Mouse (Mus musculus) T-cell, adult 2 months (primary cell): ENCODE data around the gene Zeb2.

Experiments
- DNase-seq: peaks from one replicate; pipeline ENCODE4 v3.0.0; 2022; ENCODE audit warnings: low spot score

Gene Zeb2

DNA sequence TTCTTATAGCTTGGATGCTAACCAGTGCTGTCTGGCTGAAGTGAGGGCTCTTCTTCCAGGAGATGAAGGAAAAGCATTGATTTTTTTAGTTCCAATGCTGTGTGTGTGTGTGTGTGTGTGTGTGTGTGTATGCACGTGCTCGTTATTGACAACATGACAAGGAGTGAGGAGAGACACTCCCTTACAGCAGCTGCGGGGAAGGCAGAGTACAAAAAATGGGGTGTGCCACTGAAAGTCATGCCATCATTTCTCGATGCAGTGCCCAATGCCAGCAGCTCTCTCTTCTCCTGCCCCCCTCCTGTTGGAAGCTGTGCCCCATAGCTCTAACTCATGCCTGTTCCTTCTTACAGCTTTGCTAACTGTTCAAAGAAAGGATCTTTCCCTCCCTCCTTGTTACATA, 56.4 kb downstream of the Zeb2 start:
- no peak for DNase-seq

DNA sequence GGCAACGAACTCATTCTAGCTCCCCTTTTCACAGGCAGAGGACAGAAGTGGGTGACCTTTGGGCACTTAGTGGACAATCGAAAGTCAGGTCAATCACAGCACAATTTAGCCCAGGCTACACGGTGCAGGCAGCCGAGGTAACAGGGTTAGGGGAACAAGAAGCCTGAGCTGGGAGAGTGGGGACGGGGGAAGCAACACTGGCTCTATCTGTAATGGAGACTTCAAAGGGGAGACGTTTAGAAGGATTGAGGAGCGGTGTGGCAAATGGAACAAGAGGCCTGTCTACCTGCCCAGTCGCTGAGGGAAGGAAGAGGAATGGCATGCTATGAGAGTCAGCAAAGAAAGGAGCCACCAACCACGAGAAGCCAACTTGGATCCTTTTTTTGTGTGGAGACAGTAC, 57.0 kb downstream of the Zeb2 start:
- no peak for DNase-seq

DNA sequence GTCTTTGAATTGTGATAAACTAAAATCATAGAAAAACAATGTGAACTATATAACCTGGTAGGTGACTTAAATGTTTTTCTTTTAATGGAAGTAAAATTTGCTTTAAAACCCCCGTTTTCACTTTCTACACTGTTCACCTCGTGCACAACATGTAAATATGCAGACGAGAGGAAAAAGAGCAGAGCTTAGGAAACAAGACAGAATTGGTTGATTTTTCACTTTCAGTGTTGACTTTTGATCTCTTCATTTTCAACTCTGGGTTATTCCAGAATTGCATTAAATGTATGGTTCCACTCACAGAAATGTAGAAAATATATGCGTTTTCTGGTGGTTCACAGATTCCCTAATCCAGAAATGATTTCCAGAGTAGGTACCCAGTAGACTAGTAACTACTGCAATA, 57.6 kb downstream of the Zeb2 start:
- DNase-seq: no peak

DNA sequence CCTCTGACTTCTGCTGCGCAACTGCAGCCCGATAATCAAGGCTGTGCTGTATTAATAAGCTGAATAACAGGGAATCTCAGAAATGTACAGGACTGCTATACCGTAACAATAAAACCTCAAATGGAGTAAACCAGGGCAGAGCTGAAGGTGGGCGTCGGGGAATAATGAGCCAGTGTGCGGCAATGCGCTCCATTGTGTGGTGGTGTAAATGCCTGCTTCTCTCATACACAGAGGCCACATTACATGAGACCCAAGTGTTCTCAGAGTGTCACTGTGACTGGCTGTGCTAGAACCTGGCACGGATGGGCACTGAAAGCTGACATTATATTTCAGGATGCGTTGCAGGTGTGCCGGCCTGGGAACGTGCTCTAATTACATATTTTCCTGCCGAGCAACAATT, 58.2 kb downstream of the Zeb2 start:
- DNase-seq: no peak

DNA sequence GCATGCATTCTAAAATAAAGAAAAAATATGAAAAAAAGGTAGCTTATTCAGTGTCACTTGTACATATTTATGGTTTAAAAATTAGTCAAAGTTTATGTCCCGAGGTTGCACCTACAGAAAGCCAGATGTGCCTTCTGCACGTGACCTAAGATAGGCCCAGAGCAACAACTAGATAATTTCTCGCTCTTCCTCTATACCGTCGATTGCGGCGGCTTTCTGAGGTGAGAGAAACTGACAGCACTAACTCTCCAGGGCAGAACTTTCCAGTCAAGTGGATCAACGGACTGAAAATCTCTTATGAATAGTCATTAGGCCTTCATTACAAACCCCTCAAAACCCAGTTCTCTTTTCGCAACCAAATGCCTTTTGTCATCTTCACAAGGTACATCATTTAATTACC, 59.0 kb downstream of the Zeb2 start:
- DNase-seq: no peak

DNA sequence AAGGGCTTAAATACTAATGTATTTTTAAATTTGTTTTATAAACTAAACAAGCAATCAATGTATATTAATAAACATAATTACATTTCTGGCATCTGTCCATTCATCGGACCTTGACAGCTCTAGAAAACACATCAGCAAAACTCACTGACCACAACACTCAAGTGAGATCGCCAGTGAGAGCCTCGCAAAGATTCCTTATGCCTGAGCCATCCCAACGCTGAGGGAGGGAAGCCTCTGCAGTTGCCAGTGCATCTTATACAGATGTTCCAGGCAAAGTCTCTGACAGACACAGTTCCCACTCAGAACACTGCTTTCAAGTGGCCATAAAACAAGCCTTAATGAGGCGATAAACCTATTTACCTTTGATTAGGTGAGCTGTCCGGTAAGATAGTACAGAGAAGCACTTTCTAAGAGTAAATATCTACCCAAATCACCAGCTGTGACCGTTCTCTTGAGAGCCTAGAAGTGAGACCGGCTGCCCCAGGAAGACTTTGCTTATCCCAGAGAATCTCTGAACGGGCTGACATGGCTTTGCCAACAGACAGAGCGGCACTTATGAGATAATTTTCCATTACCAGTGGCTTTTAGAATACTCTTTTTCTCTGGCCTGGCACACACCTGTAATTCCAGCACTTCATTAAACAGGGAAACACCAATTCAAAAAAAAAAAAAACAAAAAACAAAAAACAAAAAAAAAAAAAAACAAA, 60.2 kb downstream of the Zeb2 start:
- DNase-seq: no peak

DNA sequence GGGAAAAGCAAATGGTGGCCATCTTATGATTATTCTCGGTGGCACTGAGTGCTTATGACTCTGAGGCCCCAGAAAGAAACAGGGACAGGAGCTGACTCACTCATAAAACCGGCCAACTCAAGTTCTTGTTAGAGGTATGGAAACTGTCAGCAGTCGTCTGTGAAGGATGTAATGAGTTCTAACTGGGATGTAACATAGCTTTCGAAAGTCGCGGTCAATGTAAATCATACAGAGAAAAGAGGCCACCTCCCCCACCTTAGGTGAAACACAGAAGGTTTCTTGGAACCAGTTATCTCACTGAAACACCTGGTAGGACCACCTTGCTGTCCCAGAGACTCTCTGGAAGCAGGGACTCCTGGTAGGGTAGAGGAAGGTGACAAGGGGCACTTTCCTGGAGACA, 61.3 kb downstream of the Zeb2 start:
- DNase-seq: no peak

DNA sequence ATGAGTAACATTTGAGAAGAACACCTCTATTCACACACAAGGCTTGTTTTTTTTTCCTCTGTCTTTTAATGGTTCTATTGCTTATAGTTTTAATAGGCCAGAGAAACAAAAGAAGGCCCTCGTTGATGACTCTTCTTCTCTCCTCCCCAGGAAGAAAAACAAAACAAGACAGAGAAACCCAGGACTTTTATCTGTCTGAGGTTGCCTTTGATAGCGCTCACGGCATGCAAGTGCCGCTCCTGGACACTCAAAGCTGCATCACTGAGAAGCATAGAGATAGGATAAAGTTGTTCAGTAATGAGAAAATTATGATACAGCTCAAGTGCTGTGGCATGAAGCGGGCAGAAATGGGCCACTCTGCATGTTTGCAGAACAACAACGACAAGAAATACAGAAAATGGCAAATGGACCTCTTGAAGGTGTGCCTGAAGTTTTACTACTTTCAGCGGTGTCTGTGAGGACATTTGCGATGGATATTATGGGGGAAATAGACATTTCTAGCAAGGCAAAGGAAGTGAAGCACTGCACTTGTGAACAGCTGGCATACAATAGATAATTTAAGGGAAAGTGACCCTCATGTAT, 62.1 kb downstream of the Zeb2 start:
- no peak for DNase-seq

DNA sequence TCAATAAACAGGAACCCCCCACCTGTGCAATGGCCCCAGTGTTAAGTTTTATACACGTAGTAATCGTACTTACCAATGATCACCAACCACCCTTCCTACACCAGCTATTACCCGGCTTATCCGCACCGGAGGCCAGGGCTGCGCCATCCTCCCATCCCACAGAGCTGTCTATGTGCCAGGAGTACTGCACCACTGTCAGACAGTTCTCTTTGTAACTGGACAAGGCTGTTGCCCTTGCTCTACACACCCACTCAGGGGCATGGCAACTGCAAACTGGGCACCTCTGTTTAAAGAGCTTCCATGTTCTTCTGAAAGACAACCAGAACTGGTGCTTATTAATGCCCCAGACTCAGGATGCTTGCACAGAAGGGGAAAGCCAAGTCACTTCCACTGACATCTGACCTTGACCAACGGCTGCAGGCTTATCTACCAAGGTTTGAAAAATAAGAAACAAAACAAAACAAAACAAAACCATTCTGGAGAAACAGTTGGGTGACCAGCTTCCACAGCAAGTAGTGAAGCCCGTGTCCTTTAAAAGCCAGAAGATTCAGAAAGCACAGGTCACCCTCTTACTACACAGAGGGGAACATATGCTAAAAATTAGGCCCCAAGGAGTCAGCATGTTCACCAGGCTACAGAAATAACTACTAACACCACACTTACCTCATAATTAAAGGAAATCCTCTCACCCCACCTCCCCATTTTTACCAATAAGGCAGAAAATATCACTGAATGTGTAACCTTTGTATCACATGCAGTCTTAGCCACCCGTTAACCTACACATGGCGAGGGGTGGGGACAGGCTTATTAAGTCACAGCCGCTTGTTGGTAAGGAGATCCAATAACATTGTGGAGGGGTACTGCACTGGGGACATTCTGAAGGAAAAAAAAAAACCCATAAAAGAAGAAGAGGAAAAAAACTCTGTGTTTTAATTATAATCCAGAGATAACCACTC, 62.8 kb downstream of the Zeb2 start:
- no peak for DNase-seq

DNA sequence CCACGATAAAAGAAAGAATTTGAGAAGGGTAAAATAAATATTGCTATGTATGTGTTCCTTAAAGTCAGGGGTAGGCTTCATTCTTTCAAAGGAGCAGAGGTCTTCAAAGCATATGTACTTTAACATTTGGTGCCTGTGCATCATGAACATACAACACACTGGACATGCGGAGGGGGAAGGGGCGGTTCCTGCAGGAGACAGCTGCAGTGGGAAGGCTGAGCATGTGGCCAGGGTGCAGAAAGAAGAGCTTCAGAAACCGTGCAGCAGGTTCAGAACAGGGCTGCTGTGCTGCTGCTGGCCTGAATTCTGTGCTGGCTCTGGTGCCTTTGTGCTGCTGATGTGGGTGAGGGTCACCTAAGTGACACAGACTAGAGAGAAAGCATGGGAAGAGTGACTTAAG, 64.6 kb downstream of the Zeb2 start:
- DNase-seq: no peak

DNA sequence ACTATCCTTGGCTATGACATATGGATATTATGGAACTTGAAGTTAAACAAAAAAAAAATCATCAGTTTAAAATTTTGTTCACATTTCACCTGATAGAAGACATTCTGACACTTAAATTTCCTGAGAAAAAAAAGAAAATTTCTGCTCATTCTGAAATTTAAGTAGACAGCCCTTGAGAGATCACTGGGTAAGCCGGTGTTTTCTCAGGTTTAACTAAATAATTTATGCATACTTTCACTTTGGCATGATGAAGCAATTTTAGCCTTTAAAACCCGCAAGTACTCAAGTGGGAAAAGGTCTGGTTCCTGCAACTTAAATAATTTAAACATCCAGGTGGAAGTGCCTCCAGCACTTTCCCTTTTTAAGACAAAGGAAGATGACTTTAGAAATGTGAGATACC, 65.9 kb downstream of the Zeb2 start:
- DNase-seq: no peak

DNA sequence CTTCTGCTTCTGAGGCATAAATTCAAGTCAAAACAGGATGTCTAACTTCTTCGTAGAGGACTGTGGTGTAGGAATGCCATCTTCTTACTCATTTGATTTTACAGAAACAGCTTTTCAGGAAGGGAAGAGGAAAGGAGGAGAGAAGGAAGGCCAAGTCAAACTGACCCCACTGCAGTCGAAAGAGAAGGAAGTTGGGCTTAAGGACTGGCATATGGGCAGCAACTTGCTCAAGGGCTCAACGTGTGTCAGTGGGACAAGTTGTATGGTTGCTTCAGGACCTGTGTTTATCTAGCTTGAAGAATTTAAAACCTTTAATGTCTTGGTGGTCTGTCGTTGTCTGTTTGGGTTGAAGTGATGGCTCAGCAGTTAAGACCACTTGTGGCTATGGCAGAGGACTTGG, 67.3 kb downstream of the Zeb2 start:
- DNase-seq: no peak

DNA sequence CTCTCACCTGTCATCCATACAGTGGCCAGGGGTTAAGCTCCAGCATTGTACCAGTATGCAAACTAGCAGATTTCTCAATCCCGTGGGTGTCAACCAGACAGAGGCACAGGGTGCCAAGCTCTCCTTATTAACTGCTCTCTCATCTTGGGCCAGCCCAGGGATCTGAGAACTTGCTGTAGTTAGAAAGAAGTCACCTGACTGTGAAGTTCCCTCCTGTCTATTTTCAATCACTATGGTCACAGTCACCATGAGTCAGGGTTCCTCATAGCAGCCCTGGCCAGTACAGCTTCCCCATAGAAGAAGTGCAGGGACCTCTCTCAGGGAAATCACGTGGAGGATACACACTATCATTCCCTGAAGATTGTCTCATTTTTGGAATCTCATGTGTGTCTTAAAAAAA, 67.9 kb downstream of the Zeb2 start:
- DNase-seq: no peak

DNA sequence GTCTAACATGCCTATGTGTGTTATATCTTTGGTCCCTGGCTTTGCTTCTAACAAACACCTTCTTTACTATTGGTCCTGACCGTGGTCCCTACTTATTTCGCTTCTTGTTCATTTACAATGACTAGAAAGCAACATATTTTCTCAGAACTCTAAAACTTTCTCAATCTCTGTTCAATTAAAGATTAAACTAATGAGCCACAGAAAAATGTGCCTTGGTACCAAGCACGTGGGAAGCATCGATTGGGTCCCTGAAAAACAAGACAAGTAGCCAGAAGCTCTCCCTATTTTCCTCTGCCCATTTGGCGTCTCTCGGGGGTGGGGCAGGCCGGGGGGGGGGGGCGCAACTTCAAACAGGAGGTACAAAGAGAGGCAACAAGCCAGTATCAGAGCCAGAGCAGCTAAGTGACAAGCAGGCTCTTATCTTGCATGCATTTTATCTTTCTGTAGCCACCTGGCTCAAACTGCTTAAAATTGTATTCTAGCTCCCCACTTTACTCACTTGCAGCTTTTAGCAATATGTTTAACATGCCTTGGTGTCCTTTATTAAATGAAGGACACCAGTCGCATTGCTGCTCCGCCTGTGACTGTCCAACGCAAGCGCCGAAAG, 76.4 kb downstream of the Zeb2 start:
- DNase-seq: no peak

DNA sequence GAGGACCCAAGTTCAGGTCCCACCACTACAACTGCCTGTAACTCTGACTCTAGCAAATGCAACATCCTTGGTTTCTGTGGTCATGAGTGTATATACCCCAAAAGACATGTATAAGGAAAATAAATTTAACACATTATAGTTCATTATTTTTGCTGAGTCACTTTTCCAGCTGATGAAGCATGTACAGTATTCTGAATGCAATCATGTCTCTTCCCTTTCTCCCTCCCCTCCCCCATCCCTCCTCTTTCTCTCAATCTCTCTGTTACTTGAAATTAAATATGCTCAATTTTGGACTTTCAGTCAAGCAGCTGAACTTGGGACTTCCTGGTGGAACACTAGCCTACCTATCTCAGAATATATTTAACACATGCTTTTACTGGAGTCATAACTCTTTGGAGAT, 77.7 kb downstream of the Zeb2 start:
- DNase-seq: no peak

DNA sequence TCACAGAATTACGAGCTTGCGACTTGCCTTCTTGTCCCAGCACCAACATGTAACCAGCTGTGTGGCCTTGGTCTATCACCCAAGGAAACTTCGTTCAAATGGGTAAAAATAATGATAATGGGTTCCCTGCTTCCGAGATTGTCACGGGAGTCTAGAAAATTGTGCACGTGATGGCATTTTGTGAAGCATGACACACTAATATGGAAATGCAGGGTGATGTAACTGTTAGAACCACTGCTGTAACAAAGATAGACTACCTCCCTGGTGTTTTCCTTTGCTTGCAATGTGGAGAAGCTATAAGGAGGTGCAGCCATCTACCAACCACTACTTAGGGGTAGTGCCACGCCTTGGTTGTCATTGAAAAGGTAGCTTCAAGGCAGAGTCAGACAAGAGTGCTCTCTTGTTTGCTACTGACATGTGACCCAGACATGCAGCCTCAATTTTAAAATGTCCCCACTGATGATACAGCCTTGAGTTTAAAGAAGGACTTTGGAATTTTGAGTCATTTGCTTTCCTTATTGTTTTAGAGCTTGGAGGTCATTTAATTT, 89.0 kb downstream of the Zeb2 start:
- DNase-seq: no peak

DNA sequence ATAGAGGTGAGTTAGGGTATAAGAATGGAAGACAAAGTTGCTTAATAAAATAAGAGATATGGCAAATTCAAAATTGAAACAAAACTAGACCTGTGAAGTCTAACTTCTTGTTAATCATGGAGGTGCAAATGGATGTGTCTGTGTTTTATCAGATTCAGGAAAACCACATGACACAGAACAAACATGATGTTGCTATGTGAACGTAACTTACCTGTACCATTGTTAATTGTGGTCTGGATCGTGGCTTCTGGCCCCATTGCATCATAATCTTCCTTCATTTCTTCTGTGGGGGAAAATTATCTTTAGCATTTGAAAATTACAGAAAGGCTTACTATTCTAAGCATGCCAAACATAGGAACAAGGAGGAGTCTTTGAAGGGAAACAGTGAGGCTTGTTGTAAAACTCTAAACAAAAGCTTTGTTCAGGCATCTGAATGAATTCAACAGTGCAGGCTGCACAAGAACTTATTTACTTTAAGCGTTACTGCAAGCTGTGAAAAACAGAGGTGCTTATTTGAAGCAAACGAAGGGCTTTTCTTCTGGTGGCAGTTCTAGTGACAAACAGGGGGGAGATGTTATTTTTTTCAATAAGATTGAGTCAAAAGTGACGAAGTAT, 99.9 kb downstream of the Zeb2 start:
- peak; percentile 2 for DNase-seq

DNA sequence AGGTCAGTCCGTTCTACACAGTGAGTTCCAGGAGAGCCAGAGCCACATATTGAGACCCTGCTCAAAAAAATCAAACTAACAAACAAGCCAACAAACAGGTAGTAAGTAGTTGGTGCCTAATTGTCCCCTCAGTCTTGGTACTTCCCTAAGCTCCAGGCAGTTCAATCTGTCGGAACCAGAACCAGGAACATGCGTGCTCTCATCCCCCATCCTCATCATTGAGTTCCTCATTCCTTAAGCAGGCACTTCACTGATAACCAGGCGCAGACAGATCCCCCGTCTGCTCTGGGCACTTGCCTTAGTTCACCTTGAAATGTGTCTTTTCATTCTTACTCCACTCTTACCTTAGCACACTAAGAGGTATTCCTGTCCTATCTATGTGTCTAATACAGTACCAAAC, 103.9 kb downstream of the Zeb2 start:
- DNase-seq: no peak

DNA sequence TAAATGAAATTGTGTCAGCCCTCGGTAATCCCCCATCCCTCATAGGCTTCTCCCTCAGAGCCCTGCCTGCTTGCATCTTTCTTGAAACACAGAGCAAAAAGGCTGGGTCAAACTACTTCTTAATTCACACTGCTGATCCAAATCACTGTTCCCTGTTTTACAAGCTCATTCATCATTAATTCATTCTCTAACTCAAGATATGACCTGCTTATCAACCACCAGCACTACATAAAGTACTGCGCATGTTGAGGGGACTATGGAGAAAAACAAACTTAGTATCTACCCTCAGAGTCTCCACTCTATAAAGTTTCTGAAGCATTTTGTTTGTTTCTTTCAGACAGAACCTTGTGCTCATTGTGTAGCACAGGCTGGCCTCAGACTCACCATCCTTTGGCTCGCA, 104.5 kb downstream of the Zeb2 start:
- no peak for DNase-seq

DNA sequence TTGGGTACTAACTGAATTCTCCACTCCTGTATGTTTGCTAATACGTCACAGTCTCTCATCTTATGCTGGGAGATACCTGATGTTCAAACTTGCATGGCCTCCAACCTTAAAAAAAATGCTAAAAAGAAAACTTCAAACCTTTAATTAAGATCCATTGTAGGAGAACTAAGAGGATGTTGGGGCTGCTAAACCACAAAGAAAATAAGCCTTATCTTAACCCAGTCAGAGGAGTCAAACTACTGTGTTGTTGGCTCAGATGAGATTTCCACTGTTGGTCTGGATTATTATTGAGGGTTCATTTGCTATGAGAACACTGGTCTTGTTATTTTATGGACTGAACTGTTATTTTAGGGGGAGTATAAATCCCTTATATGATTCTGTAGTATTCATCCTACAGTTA, 106.5 kb downstream of the Zeb2 start:
- no peak for DNase-seq

DNA sequence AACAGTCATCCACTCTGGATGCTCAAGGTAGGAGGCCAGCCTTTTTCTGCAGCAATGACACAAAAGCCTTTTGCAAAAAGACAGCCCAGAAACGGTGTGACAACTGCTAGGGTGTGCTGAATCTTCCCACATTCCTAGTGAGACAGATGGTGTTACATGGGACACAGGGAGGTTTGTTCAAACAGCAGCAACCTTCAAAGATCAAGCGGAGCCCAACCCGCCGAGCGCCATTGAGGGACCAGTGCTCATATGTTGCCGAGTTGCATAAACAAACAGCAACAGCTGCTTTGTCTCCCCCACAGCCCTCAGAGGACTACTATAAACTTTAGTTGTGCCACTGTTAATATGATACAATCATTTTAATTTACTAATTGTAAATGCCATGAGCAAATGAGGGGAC, 117.3 kb downstream of the Zeb2 start:
- DNase-seq: no peak

DNA sequence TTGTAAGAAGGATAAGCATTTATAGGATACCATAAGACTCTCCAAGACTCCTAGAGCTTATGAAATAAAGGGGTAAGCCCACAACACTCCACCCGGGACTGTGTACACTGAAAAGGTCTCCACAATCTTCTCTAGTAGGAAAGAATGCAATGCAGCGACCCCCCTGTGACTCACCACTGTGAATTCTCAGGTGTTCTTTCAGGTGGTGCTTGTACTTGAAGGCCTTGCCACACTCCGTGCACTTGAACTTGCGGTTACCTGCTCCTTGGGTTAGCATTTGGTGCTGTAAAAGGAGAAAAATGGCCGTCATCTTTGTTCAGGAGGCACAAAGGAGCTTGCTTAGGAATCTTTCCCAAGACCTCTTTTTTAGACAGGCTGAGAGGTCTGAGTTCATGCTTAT, 118.5 kb downstream of the Zeb2 start:
- DNase-seq: no peak
